Mouse (Mus musculus) c-Kit-negative CD71-positive TER-119-positive erythroid progenitor cells, embryonic 14.5 days (primary cell): ENCODE measurements around the gene Tmem182.

ENCODE experiments used
- DNase-seq: peaks from one replicate; pipeline ENCODE4 v3.0.0-alpha.2; 2013; ENCODE audit warnings: low read depth, low spot score

Tmem182 gene

GRCm38 (mm10) chr1:40805351-40805750 is at the start of gene Tmem182:
TSS of gene Tmem182 (plus strand) at chr1:40805601.
- DNase-seq = no peak

- DNase-seq = no peak
Observed at GRCm38 (mm10) chr1:40759751-40760445, 45.5 kb upstream of the Tmem182 start.

GRCm38 (mm10) chr1:40764042-40764441 is 41.4 kb upstream of the Tmem182 start:
- DNase-seq = no peak

GRCm38 (mm10) chr1:40764701-40765275 is 40.6 kb upstream of the Tmem182 start:
- DNase-seq = no peak

GRCm38 (mm10) chr1:40765521-40765920 is 39.9 kb upstream of the Tmem182 start:
- DNase-seq = no peak

GRCm38 (mm10) chr1:40767588-40767987 is 37.8 kb upstream of the Tmem182 start:
- DNase-seq = no peak

- DNase-seq = no peak
Observed at GRCm38 (mm10) chr1:40768606-40769005, 36.8 kb upstream of the Tmem182 start.

- no peak for DNase-seq
Observed at GRCm38 (mm10) chr1:40769331-40769894, 36.0 kb upstream of the Tmem182 start.

GRCm38 (mm10) chr1:40771196-40771970 is 34.0 kb upstream of the Tmem182 start:
- no peak for DNase-seq

GRCm38 (mm10) chr1:40773234-40773633 is 32.2 kb upstream of the Tmem182 start:
- no peak for DNase-seq

- DNase-seq = no peak
Observed at GRCm38 (mm10) chr1:40774040-40774439, 31.4 kb upstream of the Tmem182 start.

GRCm38 (mm10) chr1:40776102-40776501 is 29.3 kb upstream of the Tmem182 start:
- no peak for DNase-seq

GRCm38 (mm10) chr1:40776763-40777162 is 28.6 kb upstream of the Tmem182 start:
- no peak for DNase-seq

- DNase-seq = no peak
Observed at GRCm38 (mm10) chr1:40783450-40783849, 22.0 kb upstream of the Tmem182 start.

GRCm38 (mm10) chr1:40784306-40784705 is 21.1 kb upstream of the Tmem182 start:
- DNase-seq = no peak

- DNase-seq = no peak
Observed at GRCm38 (mm10) chr1:40785876-40786445, 19.4 kb upstream of the Tmem182 start.

- DNase-seq = no peak
Observed at GRCm38 (mm10) chr1:40788956-40789355, 16.4 kb upstream of the Tmem182 start.

GRCm38 (mm10) chr1:40789666-40790233 is 15.7 kb upstream of the Tmem182 start:
- DNase-seq = no peak

GRCm38 (mm10) chr1:40790324-40791141 is 14.9 kb upstream of the Tmem182 start, which contains the start of gene Mfsd9:
TSS of gene Mfsd9 (minus strand) at chr1:40790687.
- peak; percentile 69 for DNase-seq

GRCm38 (mm10) chr1:40795508-40795907 is 9.9 kb upstream of the Tmem182 start:
- no peak for DNase-seq

GRCm38 (mm10) chr1:40797348-40797747 is 8.1 kb upstream of the Tmem182 start:
- no peak for DNase-seq
